ENCODE assay signal across 14 mouse cellular contexts in genomic region chr4:58668368-58669153, GRCm38 (mm10).
A peak's percentile ranks its signal among the peaks of the same experiment; 100 is the strongest.
DNase-seq lines count a peak whose midpoint lies in the region; ATAC-seq and TF ChIP-seq lines count a peak whose summit lies in the region.
"Had no signal": no experiment of that assay in that cellular context is flagged by ENCODE, and none has a peak within 500 bp of the region (broad histone marks: within the 10 kb centered on the region; RNA-seq: fewer than 3 reads in every experiment).

No protein-coding gene starts in this region.

- ATAC-seq in forebrain, embryonic 13.5 days, result no peak
- ATAC-seq in kidney, embryonic 14.5 days (ENCODE audit: low FRiP score, low TSS enrichment), result no peak
- ATAC-seq in intestine, embryonic 16.5 days, result 0 out of 2 replicates have a peak, but pooled peaks have one; percentile 42
- ATAC-seq: activated CD4-positive, CD25-positive, alpha-beta regulatory T cell, adult 4 months had no signal

- TF ChIP-seq POLR2A in MEL (IDR thresholded peaks at IDR 0.05; ENCODE audit: control insufficient read depth in 1 of 2, insufficient read depth in 1 of 2, low read depth in 1 of 2, low read length in 2 of 2, poor library complexity in 1 of 2), result no peak

- TF ChIP-seq RAD21 in MEL (IDR thresholded peaks at IDR 0.05; ENCODE audit: low read depth, low read length), result no peak

- H3K4me1 ChIP-seq in forebrain, embryonic 10.5 days, result peaks cover 52% of the 10 kb centered on the region
- peaks cover 40% of the 10 kb centered on the region for H3K4me1 ChIP-seq in forebrain, embryonic 13.5 days
- H3K4me1 ChIP-seq in kidney, embryonic 14.5 days (ENCODE audit: control insufficient read depth, insufficient read depth, low read length), result peaks cover 15% of the 10 kb centered on the region
- no peaks in the 10 kb centered on the region for H3K4me1 ChIP-seq in MEL (ENCODE audit: control insufficient read depth in 1 of 2, insufficient read depth in 2 of 2, low read length in 2 of 2)
- H3K4me1 ChIP-seq in intestine, embryonic 16.5 days (ENCODE audit: control insufficient read depth, insufficient read depth, low read length), result peaks cover 11% of the 10 kb centered on the region
- H3K4me1 ChIP-seq: liver, embryonic 15.5 days had no signal

- no peak for DNase-seq in forebrain, embryonic 10.5 days (ENCODE audit: extremely low spot score, low spot score)
- DNase-seq in kidney, postnatal 10 days, result no peak
- no peak for DNase-seq in MEL (ENCODE audit: low read depth, low spot score)
- DNase-seq in cerebellum, postnatal 36 days, result no peak
- no peak for DNase-seq in layer of hippocampus, postnatal 14 days (ENCODE audit: low spot score in 2 of 2)
- DNase-seq: cerebellum, adult 8-10 months; thymus, postnatal 36 days had no signal

- TF ChIP-seq EP300 in MEL (IDR thresholded peaks at IDR 0.05; ENCODE audit: low read depth in 1 of 2, low read length in 2 of 2), result no peak

- no peak for TF ChIP-seq CTCF in MEL (IDR thresholded peaks at IDR 0.05 in 2 of 3, conservative IDR thresholded peaks at IDR 0.05 in 1 of 3; ENCODE audit: control insufficient read depth in 1 of 3, insufficient read depth in 1 of 3, low read depth in 2 of 3, low read length in 3 of 3, poor library complexity in 1 of 3, severe bottlenecking in 1 of 3)

- H3K27me3 ChIP-seq in forebrain, embryonic 10.5 days (ENCODE audit: poor library complexity, severe bottlenecking), result peaks cover 69% of the 10 kb centered on the region
- H3K27me3 ChIP-seq in forebrain, embryonic 13.5 days, result peaks cover 18% of the 10 kb centered on the region
- H3K27me3 ChIP-seq in kidney, embryonic 14.5 days (ENCODE audit: control insufficient read depth, insufficient read depth, low read length), result no peaks in the 10 kb centered on the region
- no peaks in the 10 kb centered on the region; a peak in 1 of 4 replicates for H3K27me3 ChIP-seq in MEL (ENCODE audit: control insufficient read depth in 1 of 2, insufficient read depth in 2 of 2, low read length in 2 of 2)
- no peaks in the 10 kb centered on the region for H3K27me3 ChIP-seq in intestine, embryonic 16.5 days (replicated peaks; ENCODE audit: control insufficient read depth, insufficient read depth, low read length)
- H3K27me3 ChIP-seq: hindbrain, embryonic 13.5 days; liver, embryonic 15.5 days had no signal

- no peak overlapping the region for H3K9ac ChIP-seq in forebrain, embryonic 13.5 days
- no peak overlapping the region for H3K9ac ChIP-seq in kidney, embryonic 14.5 days (ENCODE audit: low read depth, low read length)
- H3K9ac ChIP-seq in MEL (ENCODE audit: control insufficient read depth, low read depth, low read length, poor library complexity, severe bottlenecking), result no peak overlapping the region
- H3K9ac ChIP-seq in intestine, embryonic 16.5 days (ENCODE audit: low read depth, low read length), result no peak overlapping the region
- H3K9ac ChIP-seq: hindbrain, embryonic 13.5 days; liver, embryonic 15.5 days had no signal

- WGBS in forebrain, embryonic 10.5 days, result 59% methylated on average over 8 of the region's 8 CpGs
- WGBS in forebrain, embryonic 13.5 days, result 37% methylated on average over 8 of the region's 8 CpGs
- 42% methylated on average over 8 of the region's 8 CpGs for WGBS in kidney, embryonic 14.5 days
- WGBS in intestine, embryonic 16.5 days, result 47% methylated on average over 8 of the region's 8 CpGs

- H3K79me2 ChIP-seq in MEL (ENCODE audit: control insufficient read depth, insufficient read depth, low read length, poor library complexity), result no peaks in the 10 kb centered on the region

- H3K27ac ChIP-seq in forebrain, embryonic 10.5 days, result peak overlapping the region; percentile 54
- H3K27ac ChIP-seq in forebrain, embryonic 13.5 days, result no peak overlapping the region
- peak overlapping the region; percentile 42; the same call in 1 of the 2 replicates for H3K27ac ChIP-seq in kidney, embryonic 14.5 days (ENCODE audit: low read depth, low read length)
- no peak overlapping the region for H3K27ac ChIP-seq in MEL (ENCODE audit: control insufficient read depth, low read depth, low read length)
- H3K27ac ChIP-seq in intestine, embryonic 16.5 days (ENCODE audit: low read length), result peak overlapping the region; percentile 33; the same call in 1 of the 2 replicates
- H3K27ac ChIP-seq: hindbrain, embryonic 13.5 days; liver, embryonic 15.5 days had no signal

- no peaks in the 10 kb centered on the region for H3K36me3 ChIP-seq in forebrain, embryonic 10.5 days (replicated peaks)
- H3K36me3 ChIP-seq in forebrain, embryonic 13.5 days (ENCODE audit: poor library complexity, severe bottlenecking), result no peaks in the 10 kb centered on the region
- no peaks in the 10 kb centered on the region for H3K36me3 ChIP-seq in kidney, embryonic 14.5 days (ENCODE audit: control insufficient read depth, insufficient read depth, low read length)
- H3K36me3 ChIP-seq in MEL (ENCODE audit: control insufficient read depth in 1 of 2, insufficient read depth in 2 of 2, low read length in 2 of 2), result no peaks in the 10 kb centered on the region
- no peaks in the 10 kb centered on the region for H3K36me3 ChIP-seq in intestine, embryonic 16.5 days (ENCODE audit: control insufficient read depth, insufficient read depth, low read length)
- H3K36me3 ChIP-seq: G1E; hindbrain, embryonic 13.5 days; liver, embryonic 15.5 days had no signal

- H3K9me3 ChIP-seq in forebrain, embryonic 10.5 days, result no peaks in the 10 kb centered on the region
- H3K9me3 ChIP-seq in forebrain, embryonic 13.5 days (replicated peaks), result no peaks in the 10 kb centered on the region
- no peaks in the 10 kb centered on the region for H3K9me3 ChIP-seq in kidney, embryonic 14.5 days (ENCODE audit: control insufficient read depth, low read length)
- H3K9me3 ChIP-seq in MEL (replicated peaks; ENCODE audit: insufficient read depth, low read length), result no peaks in the 10 kb centered on the region
- no peaks in the 10 kb centered on the region for H3K9me3 ChIP-seq in intestine, embryonic 16.5 days (ENCODE audit: control insufficient read depth, low read length)
- H3K9me3 ChIP-seq: G1E; hindbrain, embryonic 13.5 days; liver, embryonic 15.5 days had no signal

- H3K4me3 ChIP-seq in forebrain, embryonic 10.5 days, result no peak overlapping the region
- H3K4me3 ChIP-seq in forebrain, embryonic 13.5 days, result no peak overlapping the region
- H3K4me3 ChIP-seq in kidney, embryonic 14.5 days (ENCODE audit: low read length), result no peak overlapping the region
- H3K4me3 ChIP-seq in MEL (ENCODE audit: control insufficient read depth in 1 of 2, insufficient read depth in 1 of 2, low read depth in 2 of 2, low read length in 2 of 2), result no peak overlapping the region
- H3K4me3 ChIP-seq in intestine, embryonic 16.5 days (ENCODE audit: low read length), result no peak overlapping the region
- H3K4me3 ChIP-seq: hindbrain, embryonic 13.5 days; liver, embryonic 15.5 days had no signal

- no peak overlapping the region for H3K4me2 ChIP-seq in forebrain, embryonic 13.5 days
- no peak overlapping the region for H3K4me2 ChIP-seq in kidney, embryonic 14.5 days (replicated peaks; ENCODE audit: low read depth, low read length)
- H3K4me2 ChIP-seq in intestine, embryonic 16.5 days (ENCODE audit: low read depth, low read length), result no peak overlapping the region; the same call in 1 of the 2 replicates
- H3K4me2 ChIP-seq: hindbrain, embryonic 13.5 days; liver, embryonic 15.5 days had no signal

TF ChIP-seq in MEL, 35 proteins besides CTCF, POLR2A, EP300 and RAD21:
- TF ChIP-seq USF1 (IDR thresholded peaks at IDR 0.05; ENCODE audit: low read depth, low read length) (peak; percentile 54; the same call in 1 of the 2 replicates), GABPA (IDR thresholded peaks at IDR 0.05; ENCODE audit: low read depth, low read length) (no peak), ZKSCAN1 (IDR thresholded peaks at IDR 0.05; ENCODE audit: low read depth, low read length) (no peak), SMC3 (IDR thresholded peaks at IDR 0.05; ENCODE audit: low read depth, low read length) (no peak), MAZ (IDR thresholded peaks at IDR 0.05; ENCODE audit: low read depth, low read length) (no peak)

Comparison
In these comparisons a context has a peak if more than half of its experiments do, and no peak if none do; other contexts are left out.
1. H3K27ac ChIP-seq: peak in forebrain, embryonic 10.5 days (single experiment), kidney, embryonic 14.5 days (single experiment) and intestine, embryonic 16.5 days (single experiment); none in forebrain, embryonic 13.5 days (single experiment) and MEL (single experiment).